Mouse (Mus musculus): Measurements from ENCODE around the gene Cat. TPM values are rescaled to one million over a fixed set of nuclear protein-coding genes. Genes with fewer than 3 reads are reported as not detected.

Gene Cat
- polyA plus RNA-seq (2015; fragmentation: Nextera tagmentation; extraction: Ambion mirVana) = 42.2 and 54.1 TPM in 2 replicates

GRCm38 (mm10) chr2:103484617-103485401 lies at the start of gene Cat:
Cat (minus strand) TSS chr2:103485160.
- Histone ChIP-seq H3K4me2 (replicated peaks; ENCODE audit: low read depth) (peak within 1 kb of the TSS; percentile 83), H3K27ac (replicated peaks) (peak within 1 kb of the TSS; percentile 94), H3K36me3 (ENCODE audit: control insufficient read depth, insufficient read depth, low read length) (no peaks in the 10 kb centered on the region), H3K4me3 (ENCODE audit: low read depth, low read length) (peak within 1 kb of the TSS; percentile 82), H3K9ac (ENCODE audit: low read length) (peak within 1 kb of the TSS; percentile 84), H3K27me3 (ENCODE audit: control insufficient read depth, insufficient read depth, low read length) (no peaks in the 10 kb centered on the region), H3K4me1 (replicated peaks; ENCODE audit: control insufficient read depth, insufficient read depth) (peaks cover 5% of the 10 kb centered on the region), H3K9me3 (ENCODE audit: control insufficient read depth, low read length) (no peaks in the 10 kb centered on the region)
- TF ChIP-seq EP300 (optimal IDR thresholded peaks at IDR 0.05) (peak; percentile 79), CTCF (IDR thresholded peaks at IDR 0.05; ENCODE audit: low read depth) (no peak; the same call in 1 of the 2 replicates)
- WGBS = under 1% methylated on average over 41 of the region's 41 CpGs
- peak; percentile 95 for DNase-seq (ENCODE audit: low spot score)
- ATAC-seq (ENCODE audit: low FRiP score, low TSS enrichment) = peak; percentile 99

DNA sequence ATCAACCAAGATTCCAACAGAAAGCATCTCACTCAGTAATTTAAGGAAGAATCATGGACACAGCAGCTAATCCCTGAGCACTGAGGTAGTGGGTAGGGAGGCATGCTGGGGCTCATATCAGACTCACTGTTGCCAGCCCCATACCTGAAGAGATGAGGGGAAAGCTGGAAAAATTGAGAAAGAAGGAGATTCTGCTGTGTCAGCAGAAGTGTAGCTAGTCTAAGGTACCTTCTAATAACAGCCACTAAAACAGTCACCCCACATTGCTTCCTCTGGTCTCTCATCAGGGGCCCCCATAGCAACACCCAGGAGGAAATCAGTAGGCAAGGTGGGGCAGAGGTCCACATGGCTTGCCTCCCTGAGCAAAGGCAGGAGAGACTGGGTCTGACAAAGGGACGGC lies 40.6 kb upstream of the Cat start:
- TF ChIP-seq EP300 (optimal IDR thresholded peaks at IDR 0.05) (no peak), CTCF (IDR thresholded peaks at IDR 0.05; ENCODE audit: low read depth) (no peak)
- ATAC-seq (ENCODE audit: low FRiP score, low TSS enrichment) (no peak), DNase-seq (ENCODE audit: low spot score) (no peak)
- H3K4me1 ChIP-seq (replicated peaks; ENCODE audit: control insufficient read depth, insufficient read depth) = no peaks in the 10 kb centered on the region
- no peaks in the 10 kb centered on the region for H3K27me3 ChIP-seq (ENCODE audit: control insufficient read depth, insufficient read depth, low read length)
- H3K9ac ChIP-seq (ENCODE audit: low read length) = no peak overlapping the region
- no peak overlapping the region for H3K4me2 ChIP-seq (replicated peaks; ENCODE audit: low read depth)
- H3K36me3 ChIP-seq (ENCODE audit: control insufficient read depth, insufficient read depth, low read length) = no peaks in the 10 kb centered on the region
- 85% methylated on average over 1 of the region's 1 CpGs for WGBS
- H3K9me3 ChIP-seq (ENCODE audit: control insufficient read depth, low read length) = no peaks in the 10 kb centered on the region
- H3K4me3 ChIP-seq (ENCODE audit: low read depth, low read length) = no peak overlapping the region
- H3K27ac ChIP-seq (replicated peaks) = no peak overlapping the region

- DNase-seq (ENCODE audit: low spot score) = no peak
- Histone ChIP-seq H3K4me1 (replicated peaks; ENCODE audit: control insufficient read depth, insufficient read depth) (no peaks in the 10 kb centered on the region), H3K9ac (ENCODE audit: low read length) (no peak overlapping the region)
Observed at GRCm38 (mm10) chr2:103516472-103516871, 31.5 kb upstream of the Cat start.

DNA sequence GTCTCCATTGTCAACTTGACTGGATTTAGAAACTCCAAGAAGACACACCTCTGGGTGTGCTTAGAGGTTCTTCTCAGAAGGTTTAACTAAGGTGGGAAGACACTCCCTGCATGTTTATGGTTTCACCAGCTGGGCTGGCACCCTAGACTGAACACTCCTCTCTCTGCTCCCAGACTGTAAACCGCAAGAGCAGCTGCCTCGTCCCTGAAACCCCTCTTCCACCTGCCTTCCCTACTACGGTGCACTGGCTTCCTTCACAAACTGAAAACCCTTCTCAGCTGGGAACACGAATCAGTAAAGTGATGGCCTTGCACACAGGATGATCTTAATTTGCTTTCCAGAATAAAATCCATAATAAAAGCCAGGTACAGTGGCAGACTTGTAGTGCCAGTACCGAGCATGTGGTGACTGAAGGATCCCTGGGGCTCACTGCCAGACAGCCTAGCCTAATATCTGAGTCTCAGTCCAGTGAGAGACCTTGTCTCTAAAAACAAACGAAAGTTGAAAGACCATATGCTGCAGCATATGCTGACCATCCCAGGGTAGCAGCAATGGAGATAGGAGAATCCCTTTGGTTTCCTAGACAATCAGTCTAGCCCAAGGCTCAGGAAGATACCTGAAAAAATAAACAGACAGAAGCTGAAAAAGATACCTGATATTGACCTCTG lies 30.7 kb upstream of the Cat start:
- Histone ChIP-seq H3K4me1 (replicated peaks; ENCODE audit: control insufficient read depth, insufficient read depth) (no peaks in the 10 kb centered on the region), H3K4me2 (replicated peaks; ENCODE audit: low read depth) (no peak overlapping the region), H3K27ac (replicated peaks) (no peak overlapping the region), H3K36me3 (ENCODE audit: control insufficient read depth, insufficient read depth, low read length) (no peaks in the 10 kb centered on the region), H3K4me3 (ENCODE audit: low read depth, low read length) (no peak overlapping the region), H3K9me3 (ENCODE audit: control insufficient read depth, low read length) (no peaks in the 10 kb centered on the region), H3K9ac (ENCODE audit: low read length) (no peak overlapping the region), H3K27me3 (ENCODE audit: control insufficient read depth, insufficient read depth, low read length) (no peaks in the 10 kb centered on the region)
- TF ChIP-seq EP300 (optimal IDR thresholded peaks at IDR 0.05) = no peak
- TF ChIP-seq CTCF (IDR thresholded peaks at IDR 0.05; ENCODE audit: low read depth) = no peak
- WGBS = 75% methylated on average over 6 of the region's 6 CpGs
- ATAC-seq (ENCODE audit: low FRiP score, low TSS enrichment) (no peak), DNase-seq (ENCODE audit: low spot score) (no peak)

More at GRCm38 (mm10) chr2:103516472-103516871, 31.5 kb upstream of the Cat start:
- H3K4me2 ChIP-seq (replicated peaks; ENCODE audit: low read depth) = no peak overlapping the region
- no peak overlapping the region for H3K27ac ChIP-seq (replicated peaks)
- TF ChIP-seq CTCF (IDR thresholded peaks at IDR 0.05; ENCODE audit: low read depth) (no peak), EP300 (optimal IDR thresholded peaks at IDR 0.05) (no peak)
- H3K4me3 ChIP-seq (ENCODE audit: low read depth, low read length) = no peak overlapping the region
- H3K9me3 ChIP-seq (ENCODE audit: control insufficient read depth, low read length) = no peaks in the 10 kb centered on the region
- WGBS = 28% methylated on average over 1 of the region's 1 CpGs
- ATAC-seq (ENCODE audit: low FRiP score, low TSS enrichment) = no peak
- no peaks in the 10 kb centered on the region for H3K36me3 ChIP-seq (ENCODE audit: control insufficient read depth, insufficient read depth, low read length)
- no peaks in the 10 kb centered on the region for H3K27me3 ChIP-seq (ENCODE audit: control insufficient read depth, insufficient read depth, low read length)

DNA sequence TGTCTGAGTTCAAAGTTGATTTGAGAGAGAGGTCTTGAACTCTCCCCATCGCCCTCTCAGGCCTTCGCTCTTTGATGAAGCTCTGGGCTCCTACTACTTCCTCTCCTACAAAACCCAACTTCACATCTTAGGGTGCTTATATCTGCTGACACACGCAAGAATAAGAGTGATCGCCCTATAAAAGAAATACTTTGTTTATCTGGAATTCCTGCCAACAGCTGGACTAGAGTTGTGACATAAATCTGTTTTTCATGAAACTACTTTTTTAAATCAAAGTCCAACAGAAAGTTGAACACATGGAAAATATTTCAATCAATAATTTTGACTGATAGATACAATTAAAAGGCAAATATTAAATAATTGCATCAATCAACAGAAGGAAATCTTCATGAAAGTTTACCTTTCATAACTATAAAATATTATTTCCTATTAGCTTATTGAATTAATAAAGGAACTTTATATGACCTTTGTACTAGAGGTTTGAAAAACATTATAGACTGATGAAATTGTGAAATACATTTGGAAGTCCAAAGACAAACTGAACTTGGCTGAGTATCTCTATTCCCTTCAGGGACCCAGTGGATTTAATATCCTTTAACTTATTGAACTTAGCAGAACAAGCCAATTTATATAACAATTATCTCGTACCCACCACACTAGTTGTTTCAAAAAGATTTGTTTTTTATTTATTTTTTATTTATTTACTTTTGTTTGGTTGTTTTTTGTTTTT lies 27.3 kb upstream of the Cat start:
- no peak for DNase-seq (ENCODE audit: low spot score)
- Histone ChIP-seq H3K36me3 (ENCODE audit: control insufficient read depth, insufficient read depth, low read length) (no peaks in the 10 kb centered on the region), H3K4me3 (ENCODE audit: low read depth, low read length) (no peak overlapping the region), H3K4me2 (replicated peaks; ENCODE audit: low read depth) (no peak overlapping the region), H3K9ac (ENCODE audit: low read length) (no peak overlapping the region), H3K27me3 (ENCODE audit: control insufficient read depth, insufficient read depth, low read length) (no peaks in the 10 kb centered on the region), H3K27ac (replicated peaks) (no peak overlapping the region), H3K9me3 (ENCODE audit: control insufficient read depth, low read length) (no peaks in the 10 kb centered on the region), H3K4me1 (replicated peaks; ENCODE audit: control insufficient read depth, insufficient read depth) (no peaks in the 10 kb centered on the region)
- ATAC-seq (ENCODE audit: low FRiP score, low TSS enrichment) = no peak
- TF ChIP-seq CTCF (IDR thresholded peaks at IDR 0.05; ENCODE audit: low read depth) = no peak
- no peak for TF ChIP-seq EP300 (optimal IDR thresholded peaks at IDR 0.05)
- WGBS = 72% methylated on average over 5 of the region's 5 CpGs
